Mouse (Mus musculus) layer of hippocampus, postnatal 14 days (tissue): ENCODE data around the gene Gm49361. TPM values are rescaled to one million over a fixed set of nuclear protein-coding genes. Genes with fewer than 3 reads are reported as not detected.

Source experiments
- DNase-seq, 2 experiments: peaks; one replicate each; pipeline ENCODE4 v3.0.0; 2021 to 2022; ENCODE audit warnings: low spot score in 2 of 2, mixed read lengths in 1 of 2
- total RNA-seq, 2 experiments: library from RNA; stranded (reverse); gene quantifications; 2 replicates each; pipeline ENCODE4 v1.2.3; 2021

Gene Gm49361
- total RNA-seq, 2 experiments from 2014 or later = not detected

DNA sequence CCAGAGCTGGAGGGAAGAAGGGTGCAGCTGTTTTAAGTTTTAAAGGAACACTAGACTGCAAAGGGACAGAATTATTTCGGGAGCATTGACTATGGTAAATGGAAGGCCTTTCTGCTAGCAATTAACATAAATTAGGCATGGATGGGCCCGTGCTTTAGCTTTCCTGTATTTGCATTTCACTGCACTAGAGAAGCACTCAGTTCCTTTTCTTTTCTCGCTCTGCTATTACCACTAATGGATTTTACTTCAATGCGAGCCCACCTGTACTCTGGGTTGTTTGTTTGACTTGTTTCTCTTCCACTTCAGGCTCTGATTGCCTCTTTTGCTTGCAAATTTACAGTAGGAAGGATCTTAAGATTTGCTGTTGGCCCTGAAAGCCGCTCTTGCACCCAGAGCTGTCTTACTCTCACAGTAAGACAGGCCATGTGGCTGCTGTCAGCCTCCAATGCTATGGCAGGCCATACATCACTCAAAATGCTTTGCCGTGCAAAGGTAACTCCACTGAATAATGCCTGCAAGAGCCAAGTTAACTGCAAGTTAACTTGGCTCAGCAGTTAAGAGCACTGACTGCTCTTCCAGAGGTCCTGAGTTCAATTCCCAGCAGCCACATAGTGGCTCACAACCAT lies 13.1 kb downstream of the Gm49361 start:
- DNase-seq = no peak

DNA sequence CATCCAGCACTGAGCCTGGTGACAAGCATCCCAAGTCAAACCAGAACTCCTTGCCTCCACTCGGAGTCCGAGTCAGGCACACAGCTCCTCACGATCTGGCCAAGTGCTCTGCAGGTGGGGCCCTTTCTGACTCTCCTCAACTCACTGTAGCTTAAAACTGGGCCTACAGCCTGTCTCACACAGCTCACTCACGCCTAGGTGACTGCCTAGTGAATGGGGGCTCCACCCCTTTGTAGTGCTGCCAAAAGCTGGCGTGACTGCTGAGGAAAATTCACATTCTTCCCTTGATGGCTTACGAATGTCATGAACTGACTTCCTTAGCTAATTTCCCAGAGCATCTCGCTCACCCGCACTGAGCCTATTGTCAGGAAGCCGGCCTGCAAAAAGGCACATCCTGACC lies 15.4 kb downstream of the Gm49361 start:
- no peak for DNase-seq

DNA sequence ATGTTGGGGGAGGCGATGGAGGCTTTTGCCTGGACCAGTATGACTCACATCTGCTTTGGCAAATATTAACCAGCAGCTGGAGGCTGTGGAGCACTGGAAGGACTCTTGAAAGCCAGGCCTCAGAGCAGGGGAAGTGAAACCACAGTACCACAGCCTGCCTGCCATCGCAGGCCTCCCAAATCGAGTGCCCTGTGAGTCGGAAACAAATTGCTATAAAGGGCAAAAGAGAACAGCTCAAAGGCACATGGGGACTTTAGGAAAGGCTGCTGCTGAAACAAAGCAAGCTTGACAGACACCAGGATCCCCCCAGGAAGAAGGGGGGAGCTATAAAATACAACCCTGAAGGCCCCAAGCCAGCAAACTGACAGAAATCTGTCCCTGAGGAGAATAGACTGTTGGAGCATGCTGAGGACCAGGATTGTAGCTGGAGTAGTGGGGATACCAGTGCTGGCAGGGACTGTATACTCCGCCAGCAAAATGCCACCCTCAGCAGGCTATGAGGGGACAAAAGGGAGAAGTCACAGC lies 15.9 kb downstream of the Gm49361 start:
- DNase-seq = no peak

DNA sequence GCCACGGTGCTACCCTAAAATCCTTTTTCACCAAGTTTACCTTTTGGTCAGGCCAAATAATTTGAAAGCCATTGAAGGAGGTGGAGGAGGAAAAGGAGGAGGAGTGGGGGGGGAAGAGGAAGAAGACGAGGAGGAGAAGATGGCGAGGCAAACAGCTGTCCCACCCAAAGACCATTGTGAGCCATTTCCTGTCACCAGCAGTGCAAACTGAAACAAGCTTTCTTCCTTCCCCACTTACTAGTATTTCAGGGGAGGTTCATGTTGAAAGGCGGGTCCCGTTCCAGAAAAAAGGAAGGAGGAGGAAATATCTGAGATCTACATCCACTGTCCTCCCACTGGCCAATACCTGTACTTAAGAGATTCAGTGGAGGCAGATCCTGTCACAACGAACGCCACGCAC lies 16.5 kb downstream of the Gm49361 start:
- DNase-seq = no peak

DNA sequence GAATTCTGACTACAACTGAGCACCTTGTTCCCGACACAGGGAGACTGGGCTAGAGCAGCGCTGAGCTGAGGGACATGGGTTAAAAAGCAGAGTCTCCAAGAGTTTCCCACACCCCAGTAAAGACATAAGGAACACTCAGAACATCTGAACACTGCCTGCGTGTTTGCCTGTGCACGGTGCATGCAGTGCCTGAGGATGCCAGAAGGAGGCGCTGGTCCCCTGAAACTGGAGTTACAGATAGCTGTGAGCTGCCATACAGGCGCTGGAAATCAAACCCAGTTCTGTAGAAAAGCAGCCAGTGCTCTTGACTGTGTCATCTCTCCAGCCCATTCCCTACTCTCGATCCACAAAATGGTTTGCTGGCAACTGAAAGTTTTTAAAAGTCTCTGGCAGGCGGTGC lies 19.7 kb downstream of the Gm49361 start:
- DNase-seq = no peak

DNA sequence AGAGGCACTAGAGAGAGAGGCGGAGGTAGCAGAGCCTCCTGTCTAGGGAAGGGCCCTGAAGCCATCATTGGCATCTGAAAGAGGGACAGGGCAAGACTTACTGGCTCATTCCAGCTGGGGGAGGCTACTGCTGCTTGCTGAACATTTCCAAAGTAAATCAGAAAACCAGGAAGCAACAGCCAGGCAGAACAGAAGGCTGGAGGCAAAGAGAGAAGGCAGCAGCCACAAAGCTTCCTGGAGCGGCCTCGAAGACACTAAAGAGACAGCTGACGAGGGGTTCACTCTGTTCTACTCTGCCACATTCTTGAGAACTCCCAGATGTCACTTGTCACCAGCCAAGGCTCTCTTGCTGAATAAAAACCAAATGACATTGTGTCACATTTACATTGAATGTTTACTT lies 21.4 kb downstream of the Gm49361 start:
- DNase-seq = peak; percentile 41 to 69

DNA sequence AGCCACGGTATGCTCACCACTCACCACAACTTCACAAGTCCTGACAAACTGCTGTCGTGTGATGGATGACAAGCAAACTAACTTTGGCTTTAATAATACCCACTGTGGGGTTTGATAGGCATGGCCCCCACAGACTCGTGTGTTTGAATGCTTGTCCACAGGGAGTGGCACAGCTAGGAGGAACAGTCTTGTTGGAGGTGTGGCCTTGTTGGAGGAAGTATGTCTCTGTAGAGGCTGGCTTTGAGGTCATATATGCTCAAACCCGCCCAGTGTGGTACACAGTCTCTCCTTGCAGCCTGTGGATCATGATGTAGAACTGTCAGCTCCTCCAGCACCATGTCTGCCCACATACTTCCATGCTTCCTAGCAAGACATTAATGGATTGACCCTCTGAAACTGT lies 27.7 kb downstream of the Gm49361 start:
- DNase-seq = no peak

DNA sequence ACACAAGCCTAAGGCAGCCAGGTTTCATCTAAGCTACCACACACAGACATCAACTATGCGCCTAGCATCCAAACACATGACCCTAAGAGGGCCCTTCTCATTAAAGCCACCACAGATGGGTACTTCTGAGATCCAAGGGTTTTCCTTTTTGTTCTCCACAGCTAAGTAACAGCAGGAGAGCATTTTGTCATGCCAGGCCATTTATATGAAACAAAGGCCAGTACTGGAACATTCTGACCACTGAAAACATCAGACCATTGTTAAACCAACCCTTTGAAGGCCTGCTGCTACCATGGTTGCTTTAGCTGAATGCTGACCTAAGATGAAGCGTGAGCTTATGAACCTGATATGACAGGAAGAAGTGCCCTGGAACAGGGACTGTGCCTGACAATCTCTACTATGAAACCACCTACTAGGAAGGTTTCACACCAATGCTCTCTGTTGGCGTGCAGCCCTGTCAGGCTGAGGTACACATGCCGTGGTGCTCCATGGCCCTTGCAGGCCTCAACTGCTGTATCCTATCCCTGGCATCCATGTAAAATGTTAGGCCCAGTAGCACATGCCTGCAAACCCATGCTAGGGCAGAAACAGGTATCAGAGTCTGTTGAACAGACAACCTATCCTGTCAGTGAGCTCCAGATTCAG lies 29.2 kb downstream of the Gm49361 start:
- DNase-seq = peak in 1 of 2 experiments; percentile 28

DNA sequence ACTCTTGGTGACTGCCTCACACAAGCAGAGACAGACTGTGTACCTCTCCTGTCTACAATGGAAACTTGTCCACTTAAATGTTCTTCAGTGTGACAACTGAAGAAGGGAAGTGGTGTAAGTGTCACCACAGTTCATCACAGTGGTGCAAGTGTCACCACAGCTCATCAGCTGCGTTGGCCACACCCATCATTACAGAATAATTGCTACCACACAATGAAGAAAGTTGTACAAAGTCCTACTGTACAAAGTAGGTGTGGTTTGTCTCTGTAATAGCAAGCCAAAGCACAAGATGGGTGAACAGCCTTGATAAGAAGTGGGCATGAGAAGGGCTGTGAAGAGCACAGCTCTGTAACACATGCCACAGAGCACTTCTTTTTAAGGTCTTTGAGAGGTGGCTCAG lies 33.0 kb downstream of the Gm49361 start:
- DNase-seq = no peak

DNA sequence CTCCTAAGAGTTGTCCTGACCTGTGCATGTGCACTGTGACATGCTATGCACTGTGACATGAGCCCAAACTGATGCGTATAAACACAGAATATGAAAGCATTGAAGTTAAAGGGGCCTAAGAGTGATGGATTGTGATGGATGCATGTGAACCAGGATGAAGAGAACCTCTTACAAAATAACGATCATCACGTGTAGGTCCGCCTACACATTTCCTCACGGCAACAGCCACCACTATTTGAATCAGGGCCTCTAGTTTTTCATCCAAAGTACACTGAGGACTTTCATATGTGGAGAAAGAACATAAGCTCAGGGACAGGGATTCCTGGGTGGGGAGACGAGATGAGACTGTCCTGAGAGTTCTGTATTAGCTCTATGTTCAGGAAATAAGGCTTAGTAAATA lies 34.8 kb downstream of the Gm49361 start:
- no peak for DNase-seq

DNA sequence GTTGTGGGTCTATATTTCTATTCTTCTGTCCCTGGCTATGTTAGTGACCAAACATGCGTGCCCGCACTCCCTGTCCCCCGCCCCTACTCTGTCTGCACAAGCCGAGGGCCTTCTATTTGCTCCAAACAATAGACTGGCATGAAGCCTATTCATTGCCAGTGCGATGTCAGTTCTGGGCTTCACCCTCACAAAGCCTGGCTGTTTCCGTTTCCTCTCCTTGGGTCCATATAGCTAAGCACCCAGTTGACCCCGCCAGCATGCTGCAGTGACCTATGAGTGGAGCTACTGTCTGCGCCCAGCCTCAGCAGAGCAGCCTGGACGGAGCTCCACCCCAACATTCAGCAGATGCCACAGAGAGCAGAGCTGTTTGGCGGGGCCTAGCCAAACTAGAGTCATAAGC lies 36.7 kb downstream of the Gm49361 start:
- DNase-seq = no peak

DNA sequence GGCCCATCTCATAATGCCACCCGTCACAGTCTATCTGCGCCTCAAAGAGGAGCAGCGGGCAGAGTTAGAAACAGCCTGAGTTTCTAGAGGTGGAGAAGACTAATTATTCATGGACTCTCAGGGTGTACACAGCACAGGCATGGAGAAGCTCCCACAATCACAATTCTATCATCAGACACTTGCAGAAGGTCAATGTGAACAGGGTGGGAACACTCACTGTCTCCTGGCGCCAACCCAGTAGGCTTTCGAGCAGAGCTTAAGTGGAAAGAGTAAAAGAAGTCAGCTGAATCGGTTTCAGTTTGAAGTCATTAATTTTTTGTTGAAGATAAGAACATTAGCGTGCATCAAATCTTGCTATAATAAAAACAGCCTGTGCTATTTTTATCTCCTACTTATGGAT lies 37.3 kb downstream of the Gm49361 start:
- no peak for DNase-seq

DNA sequence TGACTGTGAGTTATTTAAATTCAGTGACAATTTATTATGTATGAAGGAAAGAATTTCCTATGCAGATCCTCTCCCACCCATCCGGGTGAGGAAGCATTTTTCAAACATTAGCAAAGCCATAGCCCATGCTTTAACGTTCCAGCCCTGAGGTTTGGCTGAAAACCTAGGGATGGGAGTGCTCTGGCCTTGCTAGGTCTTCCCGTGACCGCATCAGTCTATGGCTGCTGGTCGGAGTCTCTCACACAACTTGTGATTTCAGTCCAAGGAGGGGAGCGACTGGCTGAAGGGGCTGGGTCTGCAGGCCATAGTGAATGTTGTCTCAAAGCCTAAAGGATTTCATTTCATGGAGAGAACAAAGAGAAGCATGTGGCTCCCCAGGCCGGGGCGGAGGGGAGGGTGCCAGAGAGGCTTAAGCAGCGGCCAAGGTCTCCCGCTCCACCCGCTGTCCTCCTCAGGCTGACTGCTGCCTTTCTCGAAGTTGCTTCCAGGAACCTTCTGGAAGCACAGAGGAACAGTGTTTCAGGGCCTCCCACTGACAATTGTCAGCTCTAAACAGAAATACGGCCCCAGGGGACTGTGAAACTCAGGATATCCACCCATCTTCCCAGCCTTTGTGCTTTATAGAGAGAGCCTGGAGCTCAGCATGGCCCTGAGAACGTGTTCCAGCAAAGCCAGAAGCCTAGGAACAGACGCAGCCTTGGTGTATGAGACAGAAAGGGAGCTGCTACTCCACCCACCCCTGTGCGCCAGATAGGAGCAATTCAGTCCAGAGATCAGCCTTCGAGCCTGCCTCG lies 38.6 kb downstream of the Gm49361 start:
- peak; percentile 27 to 38 for DNase-seq

DNA sequence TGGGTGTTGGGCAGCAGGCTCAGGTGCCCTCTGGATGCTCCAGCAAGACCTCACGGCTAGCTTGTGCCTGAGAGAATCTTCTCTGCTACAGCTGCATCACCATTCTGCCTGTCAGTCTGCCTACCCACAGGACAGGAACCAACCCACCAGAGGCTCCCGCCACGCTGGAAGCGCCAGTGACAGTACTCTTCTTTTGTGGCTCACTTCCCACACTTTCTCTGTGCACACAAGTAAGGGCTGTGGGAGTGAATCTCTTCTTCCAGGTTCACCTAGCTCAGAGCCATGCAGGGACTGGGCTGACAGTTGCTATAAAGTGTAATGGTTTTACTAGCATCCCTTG lies 39.2 kb downstream of the Gm49361 start:
- DNase-seq = peak; percentile 41 to 43

DNA sequence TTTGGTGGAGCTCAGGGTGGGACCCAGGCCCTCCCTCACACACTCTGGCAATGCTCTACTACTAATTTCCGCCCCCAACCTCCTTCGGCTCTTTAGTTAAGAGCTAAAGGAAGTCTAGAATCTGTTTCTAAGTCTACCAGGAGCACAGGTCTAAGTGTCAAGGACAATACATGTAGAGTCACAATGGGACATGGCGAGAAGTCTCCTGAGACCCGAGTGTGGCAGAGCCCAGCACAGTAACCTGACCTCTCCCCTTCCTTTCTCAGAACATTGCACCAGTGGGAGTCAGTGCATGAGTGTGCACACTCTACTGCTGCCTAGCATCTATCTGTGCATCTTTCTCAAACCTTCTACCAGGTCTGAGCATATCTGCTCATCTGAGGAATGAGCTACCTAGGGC lies 40.1 kb downstream of the Gm49361 start:
- no peak for DNase-seq

DNA sequence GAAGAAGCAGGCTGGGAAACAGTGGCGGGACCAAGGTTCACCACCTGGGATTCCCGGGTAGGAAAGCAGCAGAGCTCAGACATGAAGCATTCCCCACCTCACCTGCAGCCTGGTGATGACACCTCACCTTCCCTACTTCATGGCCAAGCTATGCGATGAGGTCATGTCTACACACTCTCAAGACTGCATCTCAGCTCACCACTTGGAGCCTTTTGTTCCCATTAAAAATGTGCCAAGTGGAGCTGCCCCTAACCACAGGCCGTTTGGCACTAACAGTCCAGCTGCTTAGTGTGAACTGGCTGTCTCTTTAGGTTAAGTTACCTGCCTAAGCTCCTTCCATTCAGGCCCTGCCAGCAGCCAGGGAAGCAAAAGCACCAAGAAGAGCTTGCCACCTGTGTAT lies 40.8 kb downstream of the Gm49361 start:
- no peak for DNase-seq

DNA sequence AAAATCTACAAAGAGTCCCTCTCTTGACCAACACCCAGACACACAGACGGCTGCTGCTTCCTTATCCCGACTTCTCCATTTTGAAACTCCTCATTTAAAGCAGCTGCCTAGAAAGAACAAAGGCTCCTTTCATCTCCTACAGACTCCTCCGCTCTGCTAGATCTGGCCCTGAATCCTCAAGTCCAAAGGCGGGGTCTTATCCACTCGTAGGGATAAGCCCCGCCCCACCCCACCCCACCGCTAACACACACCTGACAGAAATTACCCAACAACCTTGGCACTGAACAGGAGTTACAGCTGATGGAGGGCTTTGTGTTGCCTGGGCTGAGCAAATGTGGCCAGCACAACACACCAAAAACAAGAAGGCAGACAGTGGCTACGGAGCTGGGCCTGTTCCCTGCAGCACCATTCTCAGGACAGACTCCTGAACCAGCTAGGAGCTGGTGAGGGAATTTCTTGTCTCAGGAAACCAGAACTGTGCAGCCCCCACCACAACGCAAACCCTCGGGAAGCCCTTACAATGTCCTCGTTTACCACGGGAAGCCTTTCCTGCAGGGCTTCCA lies 43.9 kb downstream of the Gm49361 start:
- no peak for DNase-seq

DNA sequence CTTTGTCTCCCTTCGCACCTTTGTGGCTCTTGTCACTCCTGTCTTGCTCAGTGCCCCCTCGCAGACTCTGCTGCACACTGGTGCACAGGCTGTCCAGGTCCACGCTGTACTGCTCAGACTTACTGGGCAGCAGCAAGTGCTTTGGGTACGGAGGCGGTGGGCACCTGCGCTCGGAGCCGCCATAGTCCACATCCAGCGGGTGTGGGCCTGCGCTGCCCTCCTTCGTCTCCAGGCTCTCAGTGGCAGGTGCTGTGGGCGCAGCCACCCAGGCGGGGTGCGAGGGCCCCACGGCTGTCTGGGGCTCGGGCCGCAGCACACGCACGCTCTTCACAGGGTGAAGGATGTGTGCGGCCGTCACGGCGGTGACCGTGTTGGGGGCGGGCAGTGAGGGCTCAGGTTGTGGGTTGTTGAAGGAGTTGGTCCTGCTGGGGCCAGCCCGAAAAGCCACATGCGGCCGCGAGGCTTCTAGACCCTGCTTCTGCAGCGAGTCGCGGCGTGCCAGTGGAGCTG lies 46.4 kb downstream of the Gm49361 start:
- DNase-seq = no peak

DNA sequence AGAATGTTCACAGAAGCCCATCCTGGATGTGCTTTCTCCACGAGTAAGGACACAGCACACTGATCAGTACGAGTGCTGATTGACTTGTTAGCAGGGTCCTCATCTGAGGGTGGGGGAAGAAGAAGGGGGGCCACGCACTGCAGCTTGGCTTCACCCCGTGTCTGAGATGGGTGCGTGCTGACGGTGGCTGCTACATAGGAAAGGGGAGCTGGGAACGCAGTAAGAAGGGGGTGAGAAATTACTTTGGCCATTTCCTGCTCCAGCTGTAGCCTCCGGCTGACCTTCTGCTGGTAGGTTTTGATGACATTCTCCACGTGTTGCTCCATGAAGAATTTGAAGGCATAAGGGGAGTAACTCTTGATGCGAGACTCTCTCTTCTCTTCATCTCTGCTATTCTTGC lies 46.9 kb downstream of the Gm49361 start:
- no peak for DNase-seq

DNA sequence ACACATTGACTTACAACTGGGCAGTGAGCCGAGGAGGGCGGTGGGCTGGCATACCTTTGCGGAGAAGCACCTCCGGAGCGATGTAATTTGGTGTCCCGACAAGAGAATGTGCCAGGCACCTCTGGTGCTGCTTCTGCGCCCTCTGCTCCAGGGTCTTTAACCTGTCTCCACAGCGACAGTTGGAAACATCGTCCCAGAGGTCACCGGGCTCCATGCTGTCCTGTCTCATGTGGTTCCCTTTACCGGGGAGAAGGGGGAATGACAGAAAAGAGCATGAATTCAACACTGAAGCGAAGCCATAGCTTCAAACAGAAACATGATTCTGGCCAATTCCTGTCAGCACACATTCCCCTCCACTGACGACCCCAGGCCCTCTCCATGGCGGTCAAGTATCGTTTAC lies 49.8 kb downstream of the Gm49361 start:
- no peak for DNase-seq

DNA sequence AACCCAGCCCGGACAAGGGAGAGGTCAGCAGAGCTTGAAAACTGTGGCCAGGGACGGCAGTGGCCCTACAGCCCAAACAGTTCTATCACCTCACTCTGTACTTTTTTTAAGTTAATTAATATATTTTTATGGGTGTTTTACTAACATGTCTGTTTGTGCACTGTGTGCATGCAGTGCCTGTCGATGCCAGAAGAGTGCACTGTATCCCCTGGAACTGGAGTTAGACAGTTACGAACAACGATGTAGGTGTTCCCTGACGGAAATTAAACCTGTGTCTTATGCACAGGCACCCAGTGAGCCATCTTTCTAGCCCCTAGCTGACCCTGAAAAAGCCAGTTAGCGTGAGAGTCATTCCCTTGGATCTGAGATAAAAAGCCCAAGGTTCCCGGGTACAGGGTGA lies 50.4 kb downstream of the Gm49361 start:
- no peak for DNase-seq

DNA sequence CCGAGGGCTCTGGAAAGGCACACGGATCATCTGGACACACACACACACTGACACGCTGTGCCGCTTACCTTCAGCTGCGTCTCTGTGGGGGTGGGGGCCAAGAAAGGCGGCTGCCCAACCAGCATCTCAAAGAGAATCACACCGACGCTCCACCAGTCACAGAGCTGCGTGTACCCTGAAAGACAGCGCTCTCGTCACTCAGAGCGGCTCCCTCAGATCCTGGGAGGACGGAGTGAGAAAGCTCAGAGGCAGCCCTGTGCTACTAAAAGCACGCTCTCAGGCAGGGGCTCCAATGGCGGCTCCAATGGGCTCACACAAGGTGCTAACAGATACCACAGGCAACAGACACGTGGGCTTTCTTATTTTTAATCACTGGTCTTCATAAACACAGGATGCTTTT lies 51.7 kb downstream of the Gm49361 start:
- DNase-seq = no peak
